Mouse (Mus musculus) bone marrow macrophage, adult 2 months (primary cell): ENCODE measurements at regions not wholly inside any gene's neighbourhood (a gene's known extent, or its start where the extent isn't known, plus 50 kb on each side); places are given as distances from the start of the nearest gene placed in this dataset.

ENCODE experiments used
- CTCF ChIP-seq: IDR thresholded peaks from 2 replicates; pipeline ENCODE4 v1.5.1; 2012; ENCODE audit warnings: low read depth, mild to moderate bottlenecking, low read length, moderate library complexity
- POLR2A ChIP-seq: IDR thresholded peaks from 2 replicates; pipeline ENCODE4 v1.6.1; 2012; ENCODE audit warnings: mild to moderate bottlenecking, low read depth, low read length, borderline replicate concordance

- no peak for TF ChIP-seq CTCF
- TF ChIP-seq POLR2A, result no peak
These were observed 210.0 kb downstream of the Sptssa start for GRCm38 (mm10) chr12:54446356-54446755.
